Mouse (Mus musculus) macrophage (primary cell): ENCODE measurements at regions not wholly inside any gene's neighbourhood (a gene's known extent, or its start where the extent isn't known, plus 50 kb on each side); places are given as distances from the start of the nearest gene placed in this dataset.

Source experiments
- H3K27ac ChIP-seq: fragments of 350-480 bp; formaldehyde crosslinking; 2 replicates; pipeline ENCODE4 v1.9.0; 2021
- H3K36me3 ChIP-seq: fragments of 350-480 bp; formaldehyde crosslinking; 2 replicates; pipeline ENCODE4 v1.9.0; 2021; ENCODE audit errors: inconsistent target
- H3K4me3 ChIP-seq: fragments of 350-480 bp; formaldehyde crosslinking; 2 replicates; pipeline ENCODE4 v1.9.0; 2021; ENCODE audit errors: inconsistent target
- H3K79me2 ChIP-seq: fragments of 350-480 bp; formaldehyde crosslinking; 2 replicates; pipeline ENCODE4 v1.9.0; 2021; ENCODE audit errors: inconsistent target
- WGBS: methylation state at CpG from one replicate; pipeline ENCODE4 v1.1.7; 2026; ENCODE audit warnings: inconsistent platforms; ENCODE audit not compliant: missing documents; 5-methylcytosine and 5-hydroxymethylcytosine counted together

GRCm38 (mm10) chr11:113048158-113048557 is 266.1 kb downstream of the Sox9 start:
- Histone ChIP-seq H3K36me3 (no peaks in the 10 kb centered on the region), H3K4me3 (no peak overlapping the region), H3K79me2 (no peaks in the 10 kb centered on the region), H3K27ac (no peak overlapping the region)
- 95% methylated on average over 7 of the region's 7 CpGs for WGBS

DNA sequence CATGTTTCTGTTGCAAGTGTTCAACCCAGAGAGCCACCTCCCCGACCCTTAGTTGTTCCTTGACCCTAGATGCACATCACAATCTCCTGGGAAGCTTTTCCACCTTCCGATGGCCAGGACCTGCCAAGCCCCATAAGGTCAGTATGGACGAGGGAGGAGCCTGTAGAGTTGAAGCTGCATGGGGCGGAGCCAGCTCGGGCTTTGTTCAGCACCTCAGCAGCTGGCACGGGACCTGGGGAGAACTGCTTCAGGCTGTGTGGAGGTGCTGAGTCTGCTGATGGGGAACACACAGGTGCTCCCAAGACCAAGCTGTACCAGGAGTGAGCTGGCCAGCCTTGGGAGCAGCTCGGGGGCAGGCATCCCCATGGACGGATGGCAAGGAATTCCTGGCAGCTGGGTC is 267.6 kb downstream of the Sox9 start:
- Histone ChIP-seq H3K4me3 (no peak overlapping the region), H3K79me2 (no peaks in the 10 kb centered on the region), H3K27ac (no peak overlapping the region), H3K36me3 (no peaks in the 10 kb centered on the region)
- 94% methylated on average over 8 of the region's 8 CpGs for WGBS

- no peak overlapping the region for H3K4me3 ChIP-seq
- H3K79me2 ChIP-seq, result no peaks in the 10 kb centered on the region
- no peaks in the 10 kb centered on the region for H3K36me3 ChIP-seq
- 100% methylated on average over 11 of the region's 11 CpGs for whole genome bisulfite sequencing
- no peak overlapping the region for H3K27ac ChIP-seq
Measured at GRCm38 (mm10) chr11:113052536-113052935, 270.5 kb downstream of the Sox9 start.

GRCm38 (mm10) chr11:113056042-113056632 is 274.1 kb downstream of the Sox9 start:
- no peaks in the 10 kb centered on the region for H3K79me2 ChIP-seq
- no peaks in the 10 kb centered on the region for H3K36me3 ChIP-seq
- no peak overlapping the region for H3K4me3 ChIP-seq
- no peak overlapping the region for H3K27ac ChIP-seq
- WGBS, result 91% methylated on average over 12 of the region's 12 CpGs

DNA sequence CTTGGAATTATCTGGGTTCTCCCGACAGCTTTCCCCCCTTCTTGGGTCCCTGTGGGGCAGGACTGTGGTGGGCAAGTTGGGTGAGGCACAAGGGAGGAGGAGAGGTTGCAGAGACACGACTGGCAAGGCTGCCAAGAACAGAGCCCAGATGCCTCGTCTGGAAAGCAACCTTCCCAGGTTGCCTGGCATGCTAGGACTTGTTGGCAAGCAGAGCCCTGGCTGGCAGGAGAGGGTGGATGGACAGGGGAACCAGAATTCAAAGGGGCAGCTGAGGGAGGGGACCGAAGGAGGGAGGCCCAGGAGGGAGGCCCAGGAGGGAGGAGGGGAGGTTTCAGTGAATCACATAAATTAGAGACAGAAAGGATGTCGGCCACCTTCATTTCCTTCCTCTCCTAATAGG is 274.8 kb downstream of the Sox9 start:
- WGBS, result 57% methylated on average over 5 of the region's 5 CpGs
- H3K4me3 ChIP-seq, result no peak overlapping the region
- no peaks in the 10 kb centered on the region for H3K79me2 ChIP-seq
- no peaks in the 10 kb centered on the region for H3K36me3 ChIP-seq
- no peak overlapping the region for H3K27ac ChIP-seq

DNA sequence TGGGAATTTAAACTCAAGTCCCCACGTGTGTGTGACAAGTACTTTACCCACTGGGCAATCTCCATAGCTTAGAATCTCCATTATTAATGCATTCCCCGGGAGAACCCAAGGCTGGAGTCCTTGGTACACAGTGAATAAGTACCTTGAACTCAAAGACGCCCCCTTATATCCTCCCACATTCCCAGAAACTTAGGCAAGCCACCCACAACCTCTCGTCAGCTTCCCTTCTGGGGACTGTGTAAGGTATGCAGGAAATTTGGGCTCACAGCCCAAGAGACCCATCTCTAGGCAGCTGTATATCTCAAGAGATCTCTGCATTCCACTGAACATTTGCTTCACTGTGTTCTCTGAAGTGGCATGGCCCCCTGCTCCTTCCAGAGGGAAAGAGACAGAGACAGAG is 288.3 kb downstream of the Sox9 start:
- 88% methylated on average over 4 of the region's 4 CpGs for WGBS
- no peaks in the 10 kb centered on the region for H3K79me2 ChIP-seq
- H3K27ac ChIP-seq, result no peak overlapping the region
- H3K4me3 ChIP-seq, result no peak overlapping the region
- H3K36me3 ChIP-seq, result no peaks in the 10 kb centered on the region

DNA sequence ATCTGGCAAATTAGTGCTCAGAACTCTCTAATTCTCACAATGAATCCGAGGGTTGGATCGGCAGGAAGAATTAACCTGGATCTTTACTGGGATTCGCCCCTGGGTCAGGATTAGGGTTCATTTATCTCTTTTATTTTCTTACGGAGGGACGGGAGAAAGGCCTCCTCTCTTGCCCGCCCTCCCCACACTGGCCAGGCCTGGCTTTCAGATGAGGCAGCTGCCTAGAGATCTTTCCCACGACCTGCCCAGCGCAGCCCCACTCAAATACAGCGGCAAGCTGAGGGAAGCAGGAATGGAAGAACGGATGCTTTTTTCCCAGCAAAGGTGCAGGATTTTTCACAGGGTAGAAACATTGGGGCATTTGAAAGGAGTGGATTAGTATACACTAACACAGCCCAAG is 289.9 kb downstream of the Sox9 start:
- WGBS, result 92% methylated on average over 10 of the region's 10 CpGs
- Histone ChIP-seq H3K4me3 (no peak overlapping the region), H3K27ac (no peak overlapping the region), H3K36me3 (no peaks in the 10 kb centered on the region), H3K79me2 (no peaks in the 10 kb centered on the region)

DNA sequence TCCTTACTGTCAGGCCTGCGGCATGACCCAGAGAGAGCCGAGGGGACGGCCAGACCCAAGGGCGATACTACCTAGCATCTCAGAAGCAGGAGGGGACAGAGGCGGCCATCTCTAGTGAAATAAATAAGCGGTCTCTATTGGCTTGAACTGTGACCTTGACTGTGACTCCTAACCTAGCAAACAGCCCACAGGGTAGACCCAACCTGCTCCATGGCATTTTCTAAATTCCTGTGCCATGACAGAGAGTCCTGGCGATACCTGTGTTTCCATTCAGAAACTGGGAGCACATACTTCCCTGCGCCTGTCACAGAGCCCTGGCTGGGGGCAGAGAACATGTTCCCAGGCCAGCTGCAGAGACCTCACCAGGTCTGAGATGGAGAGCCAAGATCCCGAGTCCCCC is 292.3 kb downstream of the Sox9 start:
- 98% methylated on average over 9 of the region's 9 CpGs for WGBS
- Histone ChIP-seq H3K27ac (no peak overlapping the region), H3K4me3 (no peak overlapping the region), H3K79me2 (no peaks in the 10 kb centered on the region), H3K36me3 (no peaks in the 10 kb centered on the region)

DNA sequence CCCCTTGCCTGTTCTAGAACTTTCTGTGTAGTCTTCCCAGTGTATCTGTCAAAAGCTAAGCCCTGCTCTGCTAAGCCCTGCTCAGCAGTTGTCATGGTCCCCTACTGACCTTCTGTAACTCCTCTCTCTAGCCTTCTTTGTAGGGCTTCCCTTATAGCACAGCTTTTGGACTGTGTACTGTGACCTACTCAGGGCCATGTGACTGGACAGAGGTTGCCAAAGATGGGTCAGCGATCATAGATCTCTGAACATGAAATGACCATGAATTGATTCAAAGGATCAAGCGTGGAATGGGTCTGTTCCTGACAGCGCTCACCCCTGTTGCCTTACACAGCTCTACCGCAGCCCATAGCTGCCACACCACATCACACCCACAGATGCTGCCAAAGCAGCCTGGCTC is 294.3 kb downstream of the Sox9 start:
- Histone ChIP-seq H3K79me2 (no peaks in the 10 kb centered on the region), H3K36me3 (no peaks in the 10 kb centered on the region), H3K4me3 (no peak overlapping the region), H3K27ac (no peak overlapping the region)
- WGBS, result 96% methylated on average over 4 of the region's 4 CpGs

DNA sequence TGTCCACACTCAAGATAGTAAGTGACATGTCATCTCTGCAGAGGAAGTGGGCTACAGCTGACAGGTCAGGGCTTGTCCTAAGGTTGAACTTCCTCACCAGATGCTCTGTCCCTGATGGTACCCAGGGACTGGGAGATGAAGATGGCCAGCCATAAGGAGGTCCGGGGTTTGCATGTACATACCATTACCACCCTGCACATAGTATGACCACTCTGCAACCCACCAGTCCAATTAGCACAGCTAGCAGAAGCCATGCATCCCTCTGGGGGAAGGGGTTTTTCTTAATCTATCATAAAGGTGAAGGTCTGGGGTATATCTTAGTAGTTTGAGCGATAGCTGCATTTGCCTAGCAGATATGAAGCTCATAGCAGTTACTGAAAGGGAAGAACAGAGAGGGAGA is 298.3 kb downstream of the Sox9 start:
- H3K4me3 ChIP-seq, result no peak overlapping the region
- H3K79me2 ChIP-seq, result no peaks in the 10 kb centered on the region
- no peaks in the 10 kb centered on the region for H3K36me3 ChIP-seq
- WGBS, result 92% methylated on average over 2 of the region's 2 CpGs
- H3K27ac ChIP-seq, result no peak overlapping the region

DNA sequence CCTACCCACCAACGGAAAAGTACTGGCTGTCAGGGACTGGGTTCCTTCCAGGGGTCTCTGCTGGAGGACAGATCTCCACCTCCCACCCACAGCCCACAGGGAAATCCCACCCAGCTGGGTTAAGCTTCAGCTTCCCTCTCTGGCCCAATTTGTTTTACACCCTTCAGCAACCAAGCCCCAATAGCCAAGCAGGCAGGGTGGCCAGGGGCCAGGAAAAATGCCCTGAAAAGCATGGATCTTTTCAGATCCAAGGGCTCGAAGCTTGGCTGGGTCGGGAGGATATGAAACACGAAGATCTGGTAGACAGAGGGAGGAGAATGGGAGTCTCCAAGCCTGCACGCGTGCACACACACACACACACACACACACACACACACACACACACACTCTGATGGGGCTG is 302.4 kb downstream of the Sox9 start:
- 100% methylated on average over 4 of the region's 6 CpGs for WGBS
- Histone ChIP-seq H3K36me3 (no peaks in the 10 kb centered on the region), H3K4me3 (no peak overlapping the region), H3K27ac (no peak overlapping the region), H3K79me2 (no peaks in the 10 kb centered on the region)

GRCm38 (mm10) chr11:113085556-113085955 is 303.5 kb downstream of the Sox9 start:
- no peaks in the 10 kb centered on the region for H3K79me2 ChIP-seq
- H3K4me3 ChIP-seq, result no peak overlapping the region
- H3K36me3 ChIP-seq, result no peaks in the 10 kb centered on the region
- no peak overlapping the region for H3K27ac ChIP-seq
- 80% methylated on average over 9 of the region's 9 CpGs for WGBS

- no peaks in the 10 kb centered on the region for H3K79me2 ChIP-seq
- 84% methylated on average over 9 of the region's 9 CpGs for WGBS
- H3K36me3 ChIP-seq, result no peaks in the 10 kb centered on the region
- no peak overlapping the region for H3K27ac ChIP-seq
- no peak overlapping the region for H3K4me3 ChIP-seq
Measured at GRCm38 (mm10) chr11:113087084-113087483, 305.1 kb downstream of the Sox9 start.

DNA sequence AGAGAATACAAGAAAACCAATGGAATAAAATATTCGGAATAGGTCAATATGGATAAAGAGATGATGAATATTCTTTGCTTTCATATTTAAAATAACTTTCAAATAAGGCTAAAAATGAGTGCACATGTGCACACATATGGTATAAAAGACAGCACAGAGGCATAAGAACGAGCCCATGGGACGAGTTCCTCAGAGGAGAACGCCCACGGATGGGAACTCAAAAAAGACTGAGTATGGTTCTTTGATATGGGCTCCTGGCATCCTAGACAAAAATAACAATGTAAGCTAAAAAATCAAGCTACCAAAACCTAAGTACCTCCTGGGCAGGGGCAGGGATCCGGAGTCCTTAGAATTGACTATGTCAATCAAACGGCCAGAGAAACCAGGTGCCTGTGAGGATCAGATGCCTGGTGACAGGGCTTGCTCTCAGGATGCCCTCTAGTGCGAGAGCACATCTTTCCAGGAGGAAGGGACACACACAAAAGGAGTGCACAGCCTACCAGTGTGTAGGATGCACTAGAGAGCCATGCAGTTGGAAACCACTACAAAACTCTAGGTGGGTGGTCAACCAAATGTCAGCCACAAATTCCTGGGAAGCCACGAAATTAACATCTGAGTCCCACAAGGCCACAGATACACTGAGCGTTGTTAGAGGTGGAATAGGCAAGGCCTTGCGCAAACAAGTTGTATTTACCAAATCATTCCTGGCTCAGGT is 307.8 kb downstream of the Sox9 start:
- H3K4me3 ChIP-seq, result no peak overlapping the region
- no peaks in the 10 kb centered on the region for H3K79me2 ChIP-seq
- H3K27ac ChIP-seq, result no peak overlapping the region
- H3K36me3 ChIP-seq, result no peaks in the 10 kb centered on the region
- 89% methylated on average over 11 of the region's 11 CpGs for WGBS

DNA sequence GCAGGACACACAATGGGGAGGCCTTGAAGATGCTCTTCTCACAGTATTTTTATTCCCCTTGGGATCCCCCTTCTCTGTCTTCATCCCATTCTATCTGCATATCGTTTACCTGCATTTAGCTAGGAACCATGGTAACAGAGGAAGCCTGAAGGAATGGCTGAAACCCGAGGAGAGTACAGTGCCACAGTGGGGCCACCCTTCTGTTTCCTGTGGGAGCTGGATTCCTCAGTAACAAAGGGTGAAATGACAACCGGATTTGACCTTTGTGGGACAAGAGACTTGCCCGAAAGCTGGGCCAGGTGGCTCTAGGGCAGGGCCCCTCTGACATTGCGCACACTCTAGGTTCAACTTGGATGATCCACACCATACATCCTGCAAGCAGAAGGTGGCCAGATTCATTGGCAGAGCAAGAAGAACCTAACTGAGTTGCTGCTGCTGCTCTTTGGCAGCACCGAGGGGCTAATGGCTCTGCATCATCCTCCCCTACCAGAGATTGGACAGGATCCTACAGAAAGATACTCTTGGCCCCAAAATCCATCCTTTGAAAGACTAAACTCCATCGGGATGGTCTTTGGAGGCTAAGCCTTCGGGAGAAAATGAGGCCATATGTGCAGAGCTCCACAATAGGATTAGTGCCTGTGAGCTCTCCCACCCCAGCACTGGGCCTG is 310.0 kb downstream of the Sox9 start:
- WGBS, result 92% methylated on average over 8 of the region's 8 CpGs
- Histone ChIP-seq H3K4me3 (no peak overlapping the region), H3K36me3 (no peaks in the 10 kb centered on the region), H3K79me2 (no peaks in the 10 kb centered on the region), H3K27ac (no peak overlapping the region)
